Mouse (Mus musculus) liver, adult 2 months (tissue): ENCODE measurements at regions not wholly inside any gene's neighbourhood (a gene's known extent, or its start where the extent isn't known, plus 50 kb on each side); places are given as distances from the start of the nearest gene placed in this dataset.

Experiments used
- CTCF ChIP-seq: fragments of 200-500 bp; IDR thresholded peaks from 2 replicates; pipeline ENCODE4 v1.5.1; 2011; ENCODE audit warnings: low read depth, low read length, control low read depth
- POLR2A ChIP-seq: fragments of 200-500 bp; IDR thresholded peaks from 2 replicates; pipeline ENCODE4 v1.6.1; 2011; ENCODE audit warnings: low read length, control low read depth; ENCODE audit not compliant: insufficient read depth; ENCODE audit errors: extremely low read depth

DNA sequence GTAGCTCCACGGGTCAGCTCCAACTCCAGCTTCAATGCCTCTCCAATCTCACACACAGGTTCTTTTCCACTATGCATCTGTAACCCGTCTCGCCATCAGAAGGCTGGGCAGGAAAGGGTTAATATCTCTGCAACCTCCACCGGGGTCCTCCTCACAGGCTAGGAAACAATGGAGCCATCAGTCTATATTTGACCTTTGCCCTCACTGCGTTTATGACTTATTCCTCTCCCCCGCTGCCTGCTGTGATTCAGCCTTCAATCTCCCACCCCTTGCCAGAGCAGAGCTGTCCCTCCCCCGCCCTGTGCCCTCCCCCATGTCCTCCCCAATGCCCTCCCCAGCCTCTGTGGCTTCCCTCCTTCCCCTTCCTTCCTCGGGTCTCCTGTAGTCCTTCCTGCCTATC lies 89.1 kb downstream of the Mrm1 start:
- TF ChIP-seq POLR2A = no peak
- no peak for TF ChIP-seq CTCF
